Mouse (Mus musculus): ENCODE data around the gene Car14. TPM values are rescaled to one million over a fixed set of nuclear protein-coding genes. Genes with fewer than 3 reads are reported as not detected.
"Not testable (repeated sequence)": the region's sequence is repeated elsewhere in the genome, so short reads cannot be mapped to it uniquely, and the experiment has no call there.

Gene Car14
- polyA plus RNA-seq, 1 experiment: 63.2 TPM

DNA sequence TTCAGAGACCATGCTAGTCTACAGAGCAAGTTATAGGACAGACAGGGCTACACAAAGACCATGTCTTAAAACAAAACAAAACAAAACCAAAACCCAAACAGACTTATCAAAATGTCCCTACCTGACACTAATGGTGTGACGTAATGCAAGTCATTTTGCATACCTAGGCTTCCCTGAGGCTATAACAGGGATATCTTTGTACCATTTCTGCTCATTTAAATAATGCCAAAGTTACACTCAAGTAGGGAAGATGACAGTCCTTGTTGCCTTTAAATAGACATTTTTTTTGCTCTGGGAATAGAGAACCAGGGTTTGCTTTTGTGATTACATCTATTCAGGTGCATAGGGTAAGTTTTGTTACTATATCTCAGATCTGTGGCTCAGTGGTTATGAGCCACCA lies 27.0 kb upstream of the Car14 start:
- no peak overlapping the region for H3K4me3 ChIP-seq (replicated peaks; ENCODE audit: insufficient read depth, low read depth, low read length)
- H3K27ac ChIP-seq (ENCODE audit: insufficient read depth, low read length): no peak overlapping the region
- WGBS: 95% methylated on average over 1 of the region's 1 CpGs
- DNase-seq: no peak
- TF ChIP-seq POLR2A (IDR thresholded peaks at IDR 0.05; ENCODE audit: borderline replicate concordance, insufficient read depth, low read length): no peak
- no peak for TF ChIP-seq CTCF (IDR thresholded peaks at IDR 0.05; ENCODE audit: borderline replicate concordance, insufficient read depth, low read depth, low read length)
- no peaks in the 10 kb centered on the region for H3K4me1 ChIP-seq (ENCODE audit: control insufficient read depth, insufficient read depth, low read length)
- H3K27me3 ChIP-seq (ENCODE audit: control insufficient read depth, insufficient read depth, low read length): no peaks in the 10 kb centered on the region

GRCm38 (mm10) chr3:95930471-95930789 lies 25.9 kb upstream of the Car14 start:
- no peak overlapping the region for H3K27ac ChIP-seq (ENCODE audit: insufficient read depth, low read length)
- 8% methylated on average over 5 of the region's 5 CpGs for WGBS

GRCm38 (mm10) chr3:95929581-95930470 lies 25.3 kb upstream of the Car14 start:
- under 1% methylated on average over 105 of the region's 105 CpGs for WGBS
- Histone ChIP-seq H3K27me3 (ENCODE audit: control insufficient read depth, insufficient read depth, low read length) (no peaks in the 10 kb centered on the region), H3K4me3 (replicated peaks; ENCODE audit: insufficient read depth, low read depth, low read length) (peak overlapping the region; percentile 91), H3K4me1 (ENCODE audit: control insufficient read depth, insufficient read depth, low read length) (no peaks in the 10 kb centered on the region), H3K27ac (ENCODE audit: insufficient read depth, low read length) (peak overlapping the region; percentile 38; the same call in 1 of the 2 replicates)
- no peak for TF ChIP-seq POLR2A (IDR thresholded peaks at IDR 0.05; ENCODE audit: borderline replicate concordance, insufficient read depth, low read length)
- TF ChIP-seq CTCF (IDR thresholded peaks at IDR 0.05; ENCODE audit: borderline replicate concordance, insufficient read depth, low read depth, low read length): no peak
- DNase-seq: peak; percentile 44 to 61

More at GRCm38 (mm10) chr3:95930471-95930789, 25.9 kb upstream of the Car14 start:
- DNase-seq: no peak
- H3K4me3 ChIP-seq (replicated peaks; ENCODE audit: insufficient read depth, low read depth, low read length): peak overlapping the region; percentile 91
- no peaks in the 10 kb centered on the region for H3K4me1 ChIP-seq (ENCODE audit: control insufficient read depth, insufficient read depth, low read length)
- TF ChIP-seq CTCF (IDR thresholded peaks at IDR 0.05; ENCODE audit: borderline replicate concordance, insufficient read depth, low read depth, low read length) (no peak), POLR2A (IDR thresholded peaks at IDR 0.05; ENCODE audit: borderline replicate concordance, insufficient read depth, low read length) (no peak)
- H3K27me3 ChIP-seq (ENCODE audit: control insufficient read depth, insufficient read depth, low read length): no peaks in the 10 kb centered on the region

DNA sequence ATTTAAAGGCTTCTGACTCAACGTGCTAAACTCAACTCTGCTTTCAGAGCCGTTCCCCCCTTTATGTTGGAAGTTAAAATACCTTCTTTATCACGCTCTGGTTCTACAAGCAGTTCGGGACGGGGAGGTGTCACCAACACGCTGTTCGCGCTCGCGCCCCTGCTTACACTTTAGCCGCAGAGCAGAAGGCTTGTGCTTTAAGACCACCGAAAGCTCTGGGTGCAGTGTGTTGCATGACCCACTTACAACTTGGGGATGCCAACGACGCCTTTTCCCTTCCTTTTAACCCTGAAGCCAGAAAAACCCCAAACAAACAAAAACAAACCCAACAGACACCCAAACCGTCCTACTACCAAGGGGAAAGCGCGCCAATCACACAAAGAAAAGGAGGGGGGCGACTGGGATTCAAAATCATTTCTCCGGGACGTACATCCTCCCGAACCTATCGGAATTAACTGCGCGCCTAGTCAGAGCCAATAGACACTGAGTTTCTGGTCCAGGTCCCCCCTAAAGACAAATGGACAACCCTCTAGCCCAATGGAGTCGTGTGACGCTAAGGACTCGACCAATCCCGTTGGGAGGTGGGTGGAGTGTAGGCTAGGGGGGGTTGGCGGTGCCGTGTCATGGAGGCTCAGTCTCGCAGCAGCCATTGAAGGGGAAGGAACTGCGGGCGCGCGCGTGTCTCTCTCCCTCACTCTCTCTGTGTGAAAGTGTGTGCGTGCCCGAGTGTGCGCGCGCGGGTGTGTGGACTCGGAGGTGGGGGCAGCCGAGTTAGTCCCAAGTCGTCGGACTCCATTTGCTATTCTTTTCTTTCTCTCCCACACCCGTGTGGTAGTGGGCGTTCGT lies 24.4 kb upstream of the Car14 start, which contains the start of gene Anp32e:
TSS of gene Anp32e (plus strand) at position 589 of the 846 bp plus-strand sequence.
- under 1% methylated on average over 49 of the region's 49 CpGs for WGBS
- no peaks in the 10 kb centered on the region for H3K4me1 ChIP-seq (ENCODE audit: control insufficient read depth, insufficient read depth, low read length)
- H3K27ac ChIP-seq (ENCODE audit: insufficient read depth, low read length): peak within 1 kb of the TSS; percentile 38; the same call in 1 of the 2 replicates
- DNase-seq: peak; percentile 97 to 98
- H3K27me3 ChIP-seq (ENCODE audit: control insufficient read depth, insufficient read depth, low read length): no peaks in the 10 kb centered on the region
- TF ChIP-seq POLR2A (IDR thresholded peaks at IDR 0.05; ENCODE audit: borderline replicate concordance, insufficient read depth, low read length): peak; percentile 76; the same call in 1 of the 2 replicates
- TF ChIP-seq CTCF (IDR thresholded peaks at IDR 0.05; ENCODE audit: borderline replicate concordance, insufficient read depth, low read depth, low read length): no peak
- H3K4me3 ChIP-seq (replicated peaks; ENCODE audit: insufficient read depth, low read depth, low read length): peak within 1 kb of the TSS; percentile 91

GRCm38 (mm10) chr3:95928261-95928657 lies 23.8 kb upstream of the Car14 start:
- TF ChIP-seq CTCF (IDR thresholded peaks at IDR 0.05; ENCODE audit: borderline replicate concordance, insufficient read depth, low read depth, low read length) (no peak), POLR2A (IDR thresholded peaks at IDR 0.05; ENCODE audit: borderline replicate concordance, insufficient read depth, low read length) (no peak)
- peak overlapping the region; percentile 80 for H3K4me3 ChIP-seq (replicated peaks; ENCODE audit: insufficient read depth, low read depth, low read length)
- no peaks in the 10 kb centered on the region for H3K27me3 ChIP-seq (ENCODE audit: control insufficient read depth, insufficient read depth, low read length)
- H3K27ac ChIP-seq (ENCODE audit: insufficient read depth, low read length): no peak overlapping the region
- 74% methylated on average over 6 of the region's 6 CpGs for WGBS
- no peaks in the 10 kb centered on the region for H3K4me1 ChIP-seq (ENCODE audit: control insufficient read depth, insufficient read depth, low read length)
- no peak for DNase-seq

GRCm38 (mm10) chr3:95925087-95925486 lies 20.6 kb upstream of the Car14 start:
- 77% methylated on average over 5 of the region's 5 CpGs for WGBS
- H3K27me3 ChIP-seq (ENCODE audit: control insufficient read depth, insufficient read depth, low read length): no peaks in the 10 kb centered on the region
- H3K4me1 ChIP-seq (ENCODE audit: control insufficient read depth, insufficient read depth, low read length): no peaks in the 10 kb centered on the region
- no peak overlapping the region for H3K4me3 ChIP-seq (replicated peaks; ENCODE audit: insufficient read depth, low read depth, low read length)
- DNase-seq: no peak
- TF ChIP-seq CTCF (IDR thresholded peaks at IDR 0.05; ENCODE audit: borderline replicate concordance, insufficient read depth, low read depth, low read length): no peak
- no peak overlapping the region for H3K27ac ChIP-seq (ENCODE audit: insufficient read depth, low read length)

- TF ChIP-seq POLR2A (IDR thresholded peaks at IDR 0.05; ENCODE audit: borderline replicate concordance, insufficient read depth, low read length): no peak
- no peak for DNase-seq
- H3K27me3 ChIP-seq (ENCODE audit: control insufficient read depth, insufficient read depth, low read length): no peaks in the 10 kb centered on the region
- 73% methylated on average over 4 of the region's 4 CpGs for WGBS
- no peaks in the 10 kb centered on the region for H3K4me1 ChIP-seq (ENCODE audit: control insufficient read depth, insufficient read depth, low read length)
- H3K27ac ChIP-seq (ENCODE audit: insufficient read depth, low read length): no peak overlapping the region
- no peak overlapping the region for H3K4me3 ChIP-seq (replicated peaks; ENCODE audit: insufficient read depth, low read depth, low read length)
Measured at GRCm38 (mm10) chr3:95924185-95924584, 19.7 kb upstream of the Car14 start.

- not testable (repeated sequence) for H3K4me3 ChIP-seq (replicated peaks; ENCODE audit: insufficient read depth, low read depth, low read length); H3K27me3 ChIP-seq (ENCODE audit: control insufficient read depth, insufficient read depth, low read length); DNase-seq; H3K4me1 ChIP-seq (ENCODE audit: control insufficient read depth, insufficient read depth, low read length); H3K27ac ChIP-seq (ENCODE audit: insufficient read depth, low read length)
- WGBS: 82% methylated on average over 7 of the region's 7 CpGs
Measured at GRCm38 (mm10) chr3:95923429-95923828, 18.9 kb upstream of the Car14 start.

- H3K27ac ChIP-seq (ENCODE audit: insufficient read depth, low read length); H3K27me3 ChIP-seq (ENCODE audit: control insufficient read depth, insufficient read depth, low read length); DNase-seq; H3K4me1 ChIP-seq (ENCODE audit: control insufficient read depth, insufficient read depth, low read length); H3K4me3 ChIP-seq (replicated peaks; ENCODE audit: insufficient read depth, low read depth, low read length): not testable (repeated sequence)
- 65% methylated on average over 2 of the region's 2 CpGs for WGBS
Measured at GRCm38 (mm10) chr3:95920532-95920931, 16.0 kb upstream of the Car14 start.
